Mouse (Mus musculus): Measurements from ENCODE around the gene Nudt9.

DNA sequence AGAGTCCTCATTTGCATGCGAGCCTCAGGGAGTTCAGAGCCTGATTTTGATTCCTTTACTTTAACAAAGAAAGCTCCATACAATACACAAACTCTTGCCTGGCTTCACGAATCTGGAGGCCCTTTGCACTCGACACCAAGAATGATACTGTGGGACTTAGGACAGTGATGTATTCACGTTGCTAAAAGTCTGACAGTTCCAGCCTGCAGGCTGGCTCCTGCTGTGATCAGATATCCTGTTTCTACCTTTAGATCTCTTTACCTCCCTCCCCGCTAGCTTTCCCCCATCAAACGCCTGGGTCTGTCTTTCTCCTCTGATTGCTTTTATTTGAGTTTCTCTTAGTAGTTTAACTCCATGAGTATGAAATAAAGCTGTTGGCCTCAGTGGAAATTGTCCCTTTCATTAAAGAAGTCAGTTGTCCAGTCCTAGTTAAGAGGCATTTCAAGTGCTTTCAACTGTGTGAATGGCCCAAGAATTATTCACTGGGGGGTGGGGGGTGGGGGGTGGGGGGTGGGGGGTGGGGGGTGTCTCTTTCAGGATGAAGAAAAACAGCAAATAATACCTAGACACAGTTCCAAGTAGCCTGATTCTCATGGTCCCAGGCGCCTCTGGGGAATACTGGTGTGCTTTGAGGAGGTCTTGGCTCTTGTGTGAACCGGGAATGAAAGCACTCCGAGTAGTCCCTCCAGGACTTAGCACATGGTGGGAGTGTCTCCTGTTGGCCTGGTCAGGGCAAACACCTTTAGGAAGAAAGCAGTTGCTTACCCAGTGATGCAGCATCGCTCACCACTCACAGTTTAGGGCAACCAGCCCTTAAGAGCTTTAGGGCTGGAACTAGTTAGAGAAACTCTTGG lies 55.8 kb downstream of the Nudt9 start:
- TF ChIP-seq EP300 (IDR thresholded peaks at IDR 0.05; ENCODE audit: insufficient read depth, low read depth, low read length): no peak
- TF ChIP-seq POLR2A (IDR thresholded peaks at IDR 0.05; ENCODE audit: insufficient read depth, low read length): no peak
